Mouse (Mus musculus) liver, postnatal 0 days (tissue): ENCODE results near the gene Adamts9. TPM values are rescaled to one million over a fixed set of nuclear protein-coding genes. Genes with fewer than 3 reads are reported as not detected.

Experiments
- ATAC-seq: fragments of 200-750 bp; cut with Nextera tagmentation; 2 replicates; pipeline ENCODE4 v1.8.0; 2017; ENCODE audit warnings: mild to moderate bottlenecking, moderate library complexity
- DNase-seq: peaks from one replicate; pipeline ENCODE4 v3.0.0-alpha.2; 2016
- H3K27ac ChIP-seq: fragments of 300-500 bp; sonication (generic); 2 replicates; pipeline ENCODE4 v1.5.1; 2014; ENCODE audit warnings: antibody characterized with exemption, moderate library complexity, mild to moderate bottlenecking, low read depth
- H3K27me3 ChIP-seq: fragments of 300-500 bp; sonication (generic); 2 replicates; pipeline ENCODE4 v1.6.1; 2014; ENCODE audit warnings: low read length, control low read depth, mixed read lengths; ENCODE audit not compliant: insufficient read depth
- H3K36me3 ChIP-seq: fragments of 300-500 bp; sonication (generic); replicated peaks from 2 replicates; pipeline ENCODE4 v1.6.1; 2014; ENCODE audit warnings: mild to moderate bottlenecking, control low read depth, low read length, moderate library complexity, mixed read lengths; ENCODE audit not compliant: insufficient read depth
- H3K4me1 ChIP-seq: fragments of 300-500 bp; sonication (generic); 2 replicates; pipeline ENCODE4 v1.6.1; 2014; ENCODE audit warnings: antibody characterized with exemption, mild to moderate bottlenecking, control low read depth; ENCODE audit not compliant: insufficient read depth
- H3K4me2 ChIP-seq: fragments of 300-500 bp; sonication (generic); 2 replicates; pipeline ENCODE4 v1.6.1; 2014; ENCODE audit warnings: low read depth, mild to moderate bottlenecking, low read length, moderate library complexity, mixed read lengths
- H3K4me3 ChIP-seq: fragments of 300-500 bp; sonication (generic); 2 replicates; pipeline ENCODE4 v1.5.1; 2014; ENCODE audit warnings: low read depth, low read length
- H3K9ac ChIP-seq: fragments of 300-500 bp; sonication (generic); replicated peaks from 2 replicates; pipeline ENCODE4 v1.6.1; 2014; ENCODE audit warnings: mild to moderate bottlenecking, moderate library complexity
- H3K9me3 ChIP-seq: fragments of 300-500 bp; sonication (generic); 2 replicates; pipeline ENCODE4 v1.6.1; 2016; ENCODE audit warnings: mild to moderate bottlenecking, control low read depth, low read length, mixed read lengths
- CTCF ChIP-seq: sonication (generic); IDR thresholded peaks from 2 replicates; pipeline ENCODE4 v1.5.1; 2016; ENCODE audit warnings: antibody characterized with exemption, low read depth
- EP300 ChIP-seq: IDR thresholded peaks from 2 replicates; pipeline ENCODE4 v1.6.1; 2016; ENCODE audit warnings: antibody characterized with exemption, low read depth, mild to moderate bottlenecking
- WGBS: fragments of 180-500 bp; shearing (Covaris S2); extraction: QIAGEN DNeasy Blood & Tissue Kit; methylation state at CpG from one replicate; pipeline ENCODE4 v1.1.7; 2014; ENCODE audit not compliant: insufficient replicate concordance; 5-methylcytosine and 5-hydroxymethylcytosine counted together
- polyA plus RNA-seq: library from polyadenylated mRNA; unstranded; fragments of >200 nt; fragmentation: Nextera tagmentation; extraction: Ambion mirVana; gene quantifications from 2 replicates; pipeline ENCODE4 v1.2.1, GENCODE M21; 2015

Gene Adamts9
- polyA plus RNA-seq, 1 experiment from 2014 or later: 0.96 TPM

DNA sequence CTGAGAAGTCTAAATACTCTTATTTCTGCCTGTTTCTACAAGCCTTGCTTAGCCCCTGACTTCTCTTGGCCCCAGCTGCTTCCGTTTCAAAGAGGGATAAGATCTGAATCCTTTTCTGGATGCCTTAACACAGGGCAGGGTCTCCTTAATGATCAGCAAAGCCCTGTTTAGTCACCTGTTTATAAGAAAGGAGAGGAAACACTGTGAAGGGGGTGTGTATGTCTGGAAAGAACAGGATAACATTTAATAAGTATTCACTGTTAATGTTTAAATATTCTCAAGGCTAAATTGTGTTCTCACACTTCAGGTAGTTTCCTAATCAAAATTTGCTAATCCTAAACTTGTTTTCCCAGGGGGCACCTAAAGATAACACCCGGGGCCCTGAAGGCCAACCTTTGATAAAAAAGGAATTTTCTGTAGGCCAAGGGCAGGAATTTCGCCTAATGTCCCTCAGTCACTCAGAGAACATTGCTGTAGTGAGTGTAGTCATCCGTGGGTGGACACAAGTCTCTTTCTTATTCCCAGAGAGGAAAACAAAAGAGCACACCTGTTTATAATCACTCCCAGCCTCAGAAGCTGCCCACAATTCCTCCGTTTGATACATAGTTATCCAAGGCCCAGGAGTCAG is 82.9 kb downstream of the Adamts9 start:
- TF ChIP-seq EP300: no peak
- no peak for TF ChIP-seq CTCF
- Histone ChIP-seq H3K4me1 (no peaks in the 10 kb centered on the region), H3K9me3 (no peaks in the 10 kb centered on the region), H3K4me3 (no peak overlapping the region), H3K36me3 (no peaks in the 10 kb centered on the region), H3K9ac (no peak overlapping the region), H3K27ac (no peak overlapping the region), H3K27me3 (no peaks in the 10 kb centered on the region), H3K4me2 (no peak overlapping the region)
- ATAC-seq (no peak), DNase-seq (no peak)
- 53% methylated on average over 5 of the region's 5 CpGs for WGBS

DNA sequence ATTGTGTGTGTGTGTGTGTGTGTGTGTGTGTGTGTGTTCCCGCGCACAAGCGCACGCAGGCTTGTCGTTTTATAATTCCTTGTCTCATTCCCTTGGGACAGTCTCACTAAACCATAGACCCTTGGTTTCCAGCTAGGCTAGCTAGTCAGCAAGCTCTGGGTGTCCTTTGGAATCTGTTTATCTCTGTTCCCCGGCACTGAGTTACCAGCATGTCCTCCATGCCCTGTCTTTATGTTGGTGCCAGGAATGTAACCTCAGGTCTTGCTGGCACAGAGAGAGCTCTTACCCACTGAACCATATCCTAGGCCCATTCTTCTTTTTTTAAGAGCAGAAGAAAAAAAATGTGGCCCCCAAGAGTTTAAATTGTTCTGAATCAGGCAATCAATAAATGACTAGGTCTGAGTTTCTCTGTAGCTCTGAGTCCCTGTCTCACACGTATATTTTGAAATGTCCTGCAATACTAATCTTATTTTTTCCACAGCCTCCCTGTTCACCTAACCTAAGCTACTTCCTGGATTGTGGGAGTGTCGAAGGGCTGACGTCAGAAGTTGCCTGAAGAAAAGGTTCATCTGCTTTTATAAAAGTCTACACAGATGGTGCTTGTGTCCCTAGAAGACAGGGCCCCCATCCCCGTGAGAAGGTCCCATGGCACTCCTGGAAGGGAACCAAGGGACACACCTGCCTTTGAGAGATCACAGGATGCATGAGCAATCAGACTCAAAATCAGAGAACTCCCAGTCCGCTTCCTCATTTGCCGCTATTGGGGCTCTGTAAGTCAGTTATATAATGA is 84.4 kb downstream of the Adamts9 start:
- no peaks in the 10 kb centered on the region for H3K36me3 ChIP-seq
- ATAC-seq: no peak
- no peak overlapping the region for H3K9ac ChIP-seq
- H3K27ac ChIP-seq: no peak overlapping the region
- no peak overlapping the region for H3K4me2 ChIP-seq
- no peak overlapping the region for H3K4me3 ChIP-seq
- WGBS: 72% methylated on average over 12 of the region's 12 CpGs
- no peaks in the 10 kb centered on the region for H3K9me3 ChIP-seq
- no peaks in the 10 kb centered on the region for H3K4me1 ChIP-seq
- TF ChIP-seq CTCF: no peak
- TF ChIP-seq EP300: no peak
- no peaks in the 10 kb centered on the region for H3K27me3 ChIP-seq
- DNase-seq: no peak

DNA sequence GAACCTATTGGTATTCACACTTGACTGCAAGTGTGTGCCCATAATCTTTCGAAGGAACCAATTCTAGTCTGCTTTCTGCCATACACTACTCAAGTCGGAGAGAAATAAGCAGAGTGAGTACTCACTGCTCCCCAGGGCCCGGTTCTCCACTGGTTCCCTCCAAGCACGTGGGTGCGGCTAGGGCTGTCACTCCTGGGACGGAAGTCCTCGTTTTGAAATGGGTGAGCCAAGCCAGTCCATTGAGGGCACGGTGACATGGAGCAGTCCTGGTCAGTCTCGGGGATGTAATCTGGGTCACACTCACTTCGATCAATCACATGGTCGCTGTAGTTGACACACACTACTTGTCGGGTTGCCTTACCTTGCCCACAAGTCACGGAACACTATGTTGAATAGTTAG is 85.5 kb downstream of the Adamts9 start:
- H3K4me1 ChIP-seq: no peaks in the 10 kb centered on the region
- no peaks in the 10 kb centered on the region for H3K27me3 ChIP-seq
- no peaks in the 10 kb centered on the region for H3K9me3 ChIP-seq
- no peaks in the 10 kb centered on the region for H3K36me3 ChIP-seq
- DNase-seq: no peak
- no peak for TF ChIP-seq EP300
- no peak for TF ChIP-seq CTCF
- H3K4me2 ChIP-seq: no peak overlapping the region
- ATAC-seq: no peak
- H3K27ac ChIP-seq: no peak overlapping the region
- WGBS: 84% methylated on average over 13 of the region's 13 CpGs
- H3K4me3 ChIP-seq: no peak overlapping the region
- no peak overlapping the region for H3K9ac ChIP-seq

DNA sequence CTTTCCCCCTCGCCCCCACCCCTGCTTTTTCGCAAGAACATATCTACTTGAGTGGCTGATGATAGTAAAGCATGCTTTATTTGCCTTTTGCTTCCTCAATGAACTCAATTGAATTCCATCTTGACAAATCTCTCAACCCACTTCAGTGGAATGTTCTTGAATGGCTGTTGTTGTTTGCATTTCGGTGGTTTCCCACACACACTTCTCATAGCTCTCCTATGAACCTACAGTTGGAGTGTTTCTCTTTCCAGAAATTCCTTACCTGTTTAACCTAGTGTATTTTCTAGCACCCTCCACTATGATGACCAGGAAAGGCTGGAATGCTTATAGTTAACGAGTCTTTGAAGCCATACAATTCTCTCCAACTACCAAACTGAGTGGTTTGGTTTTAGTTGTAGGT is 88.4 kb downstream of the Adamts9 start:
- Histone ChIP-seq H3K4me3 (no peak overlapping the region), H3K27me3 (no peaks in the 10 kb centered on the region), H3K27ac (no peak overlapping the region), H3K36me3 (no peaks in the 10 kb centered on the region), H3K9ac (no peak overlapping the region), H3K4me1 (no peaks in the 10 kb centered on the region), H3K9me3 (no peaks in the 10 kb centered on the region), H3K4me2 (no peak overlapping the region)
- ATAC-seq (no peak), DNase-seq (no peak)
- WGBS: 73% methylated on average over 4 of the region's 4 CpGs
- no peak for TF ChIP-seq CTCF
- TF ChIP-seq EP300: no peak

DNA sequence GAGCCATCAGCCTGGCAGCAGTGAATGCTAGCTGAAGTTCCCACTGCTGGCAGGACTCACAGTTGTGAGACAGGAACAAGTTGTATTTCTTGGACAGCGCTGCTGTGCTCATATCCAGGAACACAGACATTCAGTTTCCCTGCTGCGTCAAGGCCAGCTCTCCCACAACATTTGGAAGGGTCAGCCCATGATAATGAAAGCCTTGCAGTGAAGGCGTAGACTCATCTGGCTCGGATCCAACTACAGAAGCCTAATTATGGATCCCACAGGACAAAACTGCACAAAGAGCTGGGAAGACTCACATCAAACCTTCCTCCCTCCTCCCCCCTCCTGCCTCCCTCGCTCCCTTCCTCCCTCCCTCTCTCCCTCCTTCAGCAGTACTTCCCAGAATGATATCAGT is 93.0 kb downstream of the Adamts9 start:
- Histone ChIP-seq H3K27me3 (no peaks in the 10 kb centered on the region), H3K36me3 (no peaks in the 10 kb centered on the region), H3K27ac (no peak overlapping the region), H3K9me3 (no peaks in the 10 kb centered on the region), H3K4me2 (no peak overlapping the region), H3K9ac (no peak overlapping the region), H3K4me1 (no peaks in the 10 kb centered on the region), H3K4me3 (no peak overlapping the region)
- DNase-seq (peak; percentile 18), ATAC-seq (peak; percentile 27; the same call in 1 of the 2 replicates)
- TF ChIP-seq CTCF (no peak), EP300 (peak; percentile 39; the same call in 1 of the 2 replicates)
- WGBS: 59% methylated on average over 5 of the region's 5 CpGs

DNA sequence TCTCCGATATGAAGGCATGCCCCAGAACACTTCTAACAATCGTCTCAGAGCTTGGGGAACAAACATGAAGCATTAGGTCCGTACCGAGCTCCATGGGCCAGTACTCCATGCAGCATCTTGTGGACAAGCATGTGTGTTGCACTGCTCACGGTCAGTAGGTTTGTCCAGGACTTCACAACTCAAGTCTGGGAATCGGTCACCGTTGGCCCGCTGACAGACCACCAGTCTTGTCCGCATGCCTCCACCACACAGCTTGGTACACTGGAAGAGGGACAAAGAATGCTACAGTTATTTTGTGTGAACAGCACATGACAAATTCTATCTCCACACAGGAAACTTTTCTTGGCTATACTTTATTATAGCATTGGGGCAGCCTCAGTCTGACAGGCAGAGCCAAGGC is 94.1 kb downstream of the Adamts9 start:
- no peaks in the 10 kb centered on the region for H3K27me3 ChIP-seq
- no peak for DNase-seq
- no peaks in the 10 kb centered on the region for H3K9me3 ChIP-seq
- no peak for ATAC-seq
- TF ChIP-seq EP300 (no peak), CTCF (no peak)
- H3K4me1 ChIP-seq: no peaks in the 10 kb centered on the region
- no peak overlapping the region for H3K9ac ChIP-seq
- 84% methylated on average over 9 of the region's 9 CpGs for WGBS
- no peak overlapping the region for H3K4me2 ChIP-seq
- H3K4me3 ChIP-seq: no peak overlapping the region
- no peaks in the 10 kb centered on the region for H3K36me3 ChIP-seq
- H3K27ac ChIP-seq: no peak overlapping the region
